Mouse (Mus musculus) hindbrain, embryonic 15.5 days (tissue): ENCODE data around the gene Tbc1d8. TPM values are rescaled to one million over a fixed set of nuclear protein-coding genes. Genes with fewer than 3 reads are reported as not detected.

Experiments used
- ATAC-seq: fragments of 200-750 bp; cut with Nextera tagmentation; 2 replicates; pipeline ENCODE4 v1.8.0; 2017; ENCODE audit warnings: low read depth, moderate number of reproducible peaks, moderate TSS enrichment; ENCODE audit not compliant: low FRiP score
- H3K27ac ChIP-seq: fragments of 300-500 bp; sonication (generic); replicated peaks from 2 replicates; pipeline ENCODE4 v1.5.1; 2015; ENCODE audit warnings: mild to moderate bottlenecking, inconsistent platforms
- H3K27me3 ChIP-seq: fragments of 300-500 bp; sonication (generic); 2 replicates; pipeline ENCODE4 v1.6.1; 2015; ENCODE audit warnings: control low read depth, inconsistent platforms
- H3K36me3 ChIP-seq: fragments of 300-500 bp; sonication (generic); 2 replicates; pipeline ENCODE4 v1.6.1; 2015; ENCODE audit warnings: control low read depth, inconsistent platforms
- H3K4me1 ChIP-seq: fragments of 300-500 bp; sonication (generic); replicated peaks from 2 replicates; pipeline ENCODE4 v1.6.1; 2015; ENCODE audit warnings: control low read depth, inconsistent platforms
- H3K4me2 ChIP-seq: fragments of 300-500 bp; sonication (generic); 2 replicates; pipeline ENCODE4 v1.6.1; 2015; ENCODE audit warnings: moderate library complexity, mild to moderate bottlenecking, inconsistent platforms
- H3K4me3 ChIP-seq: fragments of 300-500 bp; sonication (generic); 2 replicates; pipeline ENCODE4 v1.5.1; 2015; ENCODE audit warnings: mild to moderate bottlenecking, inconsistent platforms
- H3K9ac ChIP-seq: fragments of 300-500 bp; sonication (generic); 2 replicates; pipeline ENCODE4 v1.6.1; 2015; ENCODE audit warnings: inconsistent platforms
- H3K9me3 ChIP-seq: fragments of 300-500 bp; sonication (generic); 2 replicates; pipeline ENCODE4 v1.6.1; 2016; ENCODE audit warnings: control low read depth, inconsistent platforms
- WGBS: fragments of 180-500 bp; shearing (Covaris S2); methylation state at CpG from one replicate; pipeline ENCODE4 v1.1.7; 2015; 5-methylcytosine and 5-hydroxymethylcytosine counted together
- polyA plus RNA-seq: library from polyadenylated mRNA; unstranded; fragments of >200 nt; fragmentation: Nextera tagmentation; extraction: Ambion mirVana; gene quantifications from 2 replicates; pipeline ENCODE4 v1.2.1, GENCODE M21; 2015

Tbc1d8 gene
- polyA plus RNA-seq, 1 experiment from 2014 or later: 10.5 TPM

DNA sequence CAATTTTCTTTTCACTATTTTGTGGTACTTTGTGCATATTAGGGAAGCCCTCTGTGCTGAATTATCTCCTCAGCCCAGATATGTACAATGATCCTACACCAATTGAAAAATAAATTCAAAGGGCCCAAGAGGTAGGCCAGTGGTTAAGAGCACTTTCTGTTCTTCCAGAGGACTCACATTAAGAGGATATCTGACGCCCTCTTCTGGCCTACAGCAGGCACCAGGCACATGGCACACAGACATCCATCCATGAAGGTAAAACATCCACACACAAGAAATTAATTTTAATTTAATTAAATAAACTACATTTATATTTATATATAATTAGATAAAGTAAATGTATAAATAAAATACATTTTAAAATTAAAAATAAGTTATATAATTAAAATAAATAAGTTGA lies 25.7 kb upstream of the Tbc1d8 start:
- H3K9ac ChIP-seq: no peak overlapping the region
- H3K9me3 ChIP-seq: no peaks in the 10 kb centered on the region
- no peak for ATAC-seq
- H3K4me1 ChIP-seq: no peaks in the 10 kb centered on the region
- H3K36me3 ChIP-seq: no peaks in the 10 kb centered on the region
- H3K4me3 ChIP-seq: no peak overlapping the region
- H3K27ac ChIP-seq: no peak overlapping the region
- H3K4me2 ChIP-seq: no peak overlapping the region
- H3K27me3 ChIP-seq: no peaks in the 10 kb centered on the region
- 16% methylated on average over 1 of the region's 1 CpGs for WGBS

DNA sequence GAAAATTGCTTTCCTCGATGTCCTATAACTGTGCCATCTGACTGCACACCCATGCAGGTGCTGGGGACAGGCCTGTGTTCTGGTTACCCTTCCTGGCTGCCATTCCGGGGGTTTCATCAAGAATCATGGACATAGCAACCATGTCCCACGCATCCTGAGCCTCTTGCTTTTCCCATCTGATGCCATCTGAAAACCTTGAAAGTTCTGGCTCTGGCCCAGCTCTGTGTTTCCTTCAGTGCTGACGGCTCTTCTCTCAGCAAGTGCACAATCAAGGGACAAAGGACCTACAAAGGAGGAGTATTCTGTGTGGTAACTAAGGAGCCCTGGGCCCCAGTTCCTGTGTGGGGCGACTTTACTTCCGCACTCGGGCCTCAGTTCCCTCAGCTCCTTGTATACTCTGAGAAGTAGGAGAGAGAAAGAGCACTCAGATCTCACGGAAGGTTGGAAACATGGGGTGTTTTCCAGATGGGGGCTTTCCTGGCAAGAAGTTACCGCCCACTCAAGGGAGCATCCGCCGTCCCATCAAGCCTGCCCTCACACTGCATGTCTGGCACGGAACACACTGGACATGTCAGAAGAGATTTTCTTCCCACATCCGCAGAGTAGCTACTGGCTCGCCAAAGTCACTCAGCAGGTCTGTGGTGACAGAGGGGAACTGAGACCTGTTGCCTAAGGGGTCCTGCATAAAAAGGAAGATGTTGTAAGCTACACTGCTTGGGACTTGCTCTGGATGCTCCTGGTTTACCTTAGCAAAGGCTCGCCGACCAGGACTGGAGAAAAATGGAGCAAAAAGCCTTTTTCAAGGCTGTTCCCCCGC lies 24.5 kb upstream of the Tbc1d8 start:
- no peak for ATAC-seq
- WGBS: 79% methylated on average over 17 of the region's 17 CpGs

DNA sequence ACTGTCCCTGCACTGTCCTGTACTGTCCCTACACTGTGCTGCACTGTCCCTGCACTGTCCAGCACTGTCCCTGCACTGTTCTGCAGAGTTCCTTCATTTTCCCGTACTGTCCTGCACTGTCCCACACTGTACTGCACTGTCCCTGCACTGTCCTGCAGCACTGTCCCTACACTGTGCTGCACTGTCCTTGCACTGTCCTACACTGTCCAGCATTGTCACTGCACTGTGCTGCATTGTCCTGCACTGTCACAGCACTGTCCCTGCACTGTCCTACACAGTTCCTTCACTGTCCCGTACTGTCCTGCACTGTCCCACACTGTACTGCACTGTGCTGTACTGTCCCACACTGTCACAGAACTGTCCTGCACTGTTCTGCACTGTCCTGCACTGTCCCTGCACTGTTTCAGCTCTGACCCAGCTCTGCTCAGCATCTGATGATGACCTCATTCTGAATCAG lies 21.0 kb upstream of the Tbc1d8 start:
- H3K9ac ChIP-seq: no peak overlapping the region
- WGBS: 89% methylated on average over 2 of the region's 2 CpGs
- H3K9me3 ChIP-seq: no peaks in the 10 kb centered on the region
- H3K36me3 ChIP-seq: no peaks in the 10 kb centered on the region
- H3K27me3 ChIP-seq: no peaks in the 10 kb centered on the region
- ATAC-seq: peak; percentile 74; the same call in 1 of the 2 replicates
- H3K4me3 ChIP-seq: no peak overlapping the region
- no peak overlapping the region for H3K27ac ChIP-seq
- no peak overlapping the region for H3K4me2 ChIP-seq
- no peaks in the 10 kb centered on the region for H3K4me1 ChIP-seq

More for the DNA sequence above, 24.5 kb upstream of the Tbc1d8 start:
- Histone ChIP-seq H3K4me1 (no peaks in the 10 kb centered on the region), H3K36me3 (no peaks in the 10 kb centered on the region), H3K9me3 (no peaks in the 10 kb centered on the region), H3K4me2 (no peak overlapping the region), H3K4me3 (no peak overlapping the region), H3K9ac (no peak overlapping the region), H3K27ac (no peak overlapping the region), H3K27me3 (no peaks in the 10 kb centered on the region)

DNA sequence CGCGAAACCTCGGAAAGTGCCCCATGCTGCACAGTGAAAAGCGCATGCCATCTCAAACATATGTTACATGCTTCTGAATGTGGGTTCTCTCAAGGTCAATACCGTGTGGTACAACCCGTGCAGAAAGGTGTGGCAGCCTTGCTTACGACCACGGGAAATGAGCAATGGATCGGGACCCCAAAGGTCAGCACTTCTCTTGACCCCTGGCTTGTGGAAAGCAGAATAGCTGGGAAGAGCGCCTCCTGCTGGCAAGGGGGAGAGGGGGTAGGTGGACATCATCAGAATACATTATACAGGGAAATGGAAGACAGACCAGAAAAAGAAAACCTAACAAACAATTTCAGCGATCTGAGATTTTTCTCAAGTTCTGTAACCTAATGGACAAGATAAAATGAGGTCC lies 19.2 kb upstream of the Tbc1d8 start:
- Histone ChIP-seq H3K36me3 (no peaks in the 10 kb centered on the region), H3K4me1 (no peaks in the 10 kb centered on the region), H3K4me3 (no peak overlapping the region), H3K9ac (no peak overlapping the region), H3K27ac (no peak overlapping the region), H3K4me2 (no peak overlapping the region), H3K9me3 (no peaks in the 10 kb centered on the region), H3K27me3 (no peaks in the 10 kb centered on the region)
- no peak for ATAC-seq
- 89% methylated on average over 11 of the region's 11 CpGs for WGBS

DNA sequence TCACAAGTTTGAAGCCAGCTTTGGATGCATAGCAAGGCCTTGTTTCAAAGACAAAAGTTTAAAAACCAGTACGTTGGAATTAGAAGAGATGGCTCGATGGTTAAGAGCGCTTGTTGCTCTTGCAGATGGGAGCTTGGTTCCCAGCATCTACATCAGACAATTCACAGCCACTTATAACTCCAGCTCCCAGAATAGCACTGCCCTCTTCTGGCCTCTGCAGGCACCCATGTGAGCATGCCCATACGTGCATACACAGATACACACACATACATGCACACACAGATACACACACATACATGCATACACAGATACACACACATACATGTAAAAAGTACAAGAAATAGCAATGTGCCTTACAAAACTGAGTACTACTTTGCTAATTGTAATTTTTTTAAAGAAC lies 18.4 kb upstream of the Tbc1d8 start:
- WGBS: 97% methylated on average over 4 of the region's 4 CpGs
- no peak for ATAC-seq

DNA sequence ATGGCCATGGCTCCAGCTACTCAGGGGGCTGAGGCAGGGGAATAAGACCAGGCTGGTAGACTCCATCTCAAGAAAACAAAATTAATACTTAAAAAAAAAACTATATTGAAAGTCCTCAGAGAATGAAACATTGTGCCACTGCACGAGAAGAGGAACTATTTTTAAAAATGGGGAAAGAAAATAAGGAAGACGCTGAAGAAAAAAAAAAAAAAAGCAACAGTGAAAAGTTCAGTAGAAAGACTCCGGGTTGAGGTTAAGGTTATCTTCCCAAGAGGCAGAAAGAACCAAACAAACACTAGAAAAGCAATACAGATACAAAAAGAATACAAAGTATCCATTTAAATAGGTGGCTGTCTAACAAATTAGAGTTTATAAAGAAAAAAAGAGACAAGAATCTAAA lies 15.1 kb upstream of the Tbc1d8 start:
- WGBS: 82% methylated on average over 3 of the region's 3 CpGs
- Histone ChIP-seq H3K4me3 (no peak overlapping the region), H3K27ac (no peak overlapping the region), H3K9ac (no peak overlapping the region), H3K9me3 (no peaks in the 10 kb centered on the region), H3K4me1 (no peaks in the 10 kb centered on the region), H3K36me3 (no peaks in the 10 kb centered on the region), H3K27me3 (no peaks in the 10 kb centered on the region), H3K4me2 (no peak overlapping the region)
- no peak for ATAC-seq

More for the DNA sequence above, 18.4 kb upstream of the Tbc1d8 start:
- no peak overlapping the region for H3K9ac ChIP-seq
- H3K27ac ChIP-seq: no peak overlapping the region
- no peak overlapping the region for H3K4me3 ChIP-seq
- H3K4me2 ChIP-seq: no peak overlapping the region
- H3K36me3 ChIP-seq: no peaks in the 10 kb centered on the region
- H3K9me3 ChIP-seq: no peaks in the 10 kb centered on the region
- H3K4me1 ChIP-seq: no peaks in the 10 kb centered on the region
- H3K27me3 ChIP-seq: no peaks in the 10 kb centered on the region

DNA sequence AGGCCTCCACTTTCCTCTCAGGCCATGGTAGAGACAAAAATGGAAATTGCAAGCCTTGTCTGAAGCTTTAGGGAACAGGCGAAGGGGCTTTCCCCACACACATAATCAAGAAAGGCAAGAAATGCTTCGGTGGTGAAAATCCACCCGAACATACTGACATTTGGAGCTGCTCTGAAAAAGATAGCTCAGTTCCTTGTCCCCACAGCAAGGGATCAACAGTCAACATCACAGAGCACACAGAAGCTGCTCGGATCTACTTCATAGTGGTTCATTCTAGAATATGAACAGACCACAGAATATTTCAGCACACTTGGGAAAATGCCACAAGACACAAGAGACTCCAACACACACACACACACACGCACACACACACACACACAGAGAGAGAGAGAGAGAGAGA lies 14.6 kb upstream of the Tbc1d8 start:
- no peak overlapping the region for H3K27ac ChIP-seq
- no peak for ATAC-seq
- WGBS: 90% methylated on average over 5 of the region's 5 CpGs

DNA sequence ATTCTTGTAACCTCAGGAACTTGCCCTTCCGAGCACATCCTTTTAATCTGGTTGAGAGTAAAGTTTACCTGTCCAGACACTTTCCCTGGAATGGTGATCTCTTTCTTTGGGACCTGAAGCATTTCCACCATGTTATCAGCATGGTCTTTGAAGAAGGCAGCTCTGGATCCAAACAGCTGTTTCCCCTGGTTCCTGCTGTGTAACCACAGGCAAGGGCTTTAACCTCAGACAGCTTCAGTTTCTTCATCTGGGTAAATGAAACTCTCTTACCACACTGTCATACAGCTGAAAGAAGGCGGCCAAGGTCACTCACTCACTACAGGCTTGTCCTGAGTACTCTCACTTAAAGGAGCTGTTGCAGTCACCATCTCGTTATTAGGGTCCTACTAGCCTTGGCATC lies 8.8 kb upstream of the Tbc1d8 start:
- no peaks in the 10 kb centered on the region for H3K27me3 ChIP-seq
- no peak overlapping the region for H3K27ac ChIP-seq
- H3K4me2 ChIP-seq: no peak overlapping the region
- H3K9ac ChIP-seq: no peak overlapping the region
- peaks cover 7% of the 10 kb centered on the region for H3K4me1 ChIP-seq
- no peak for ATAC-seq
- H3K4me3 ChIP-seq: no peak overlapping the region
- H3K9me3 ChIP-seq: no peaks in the 10 kb centered on the region
- H3K36me3 ChIP-seq: no peaks in the 10 kb centered on the region
- 84% methylated on average over 3 of the region's 3 CpGs for WGBS

More for the DNA sequence above, 14.6 kb upstream of the Tbc1d8 start:
- Histone ChIP-seq H3K4me2 (no peak overlapping the region), H3K27me3 (no peaks in the 10 kb centered on the region), H3K4me3 (no peak overlapping the region), H3K4me1 (no peaks in the 10 kb centered on the region), H3K9me3 (no peaks in the 10 kb centered on the region), H3K9ac (no peak overlapping the region), H3K36me3 (no peaks in the 10 kb centered on the region)

DNA sequence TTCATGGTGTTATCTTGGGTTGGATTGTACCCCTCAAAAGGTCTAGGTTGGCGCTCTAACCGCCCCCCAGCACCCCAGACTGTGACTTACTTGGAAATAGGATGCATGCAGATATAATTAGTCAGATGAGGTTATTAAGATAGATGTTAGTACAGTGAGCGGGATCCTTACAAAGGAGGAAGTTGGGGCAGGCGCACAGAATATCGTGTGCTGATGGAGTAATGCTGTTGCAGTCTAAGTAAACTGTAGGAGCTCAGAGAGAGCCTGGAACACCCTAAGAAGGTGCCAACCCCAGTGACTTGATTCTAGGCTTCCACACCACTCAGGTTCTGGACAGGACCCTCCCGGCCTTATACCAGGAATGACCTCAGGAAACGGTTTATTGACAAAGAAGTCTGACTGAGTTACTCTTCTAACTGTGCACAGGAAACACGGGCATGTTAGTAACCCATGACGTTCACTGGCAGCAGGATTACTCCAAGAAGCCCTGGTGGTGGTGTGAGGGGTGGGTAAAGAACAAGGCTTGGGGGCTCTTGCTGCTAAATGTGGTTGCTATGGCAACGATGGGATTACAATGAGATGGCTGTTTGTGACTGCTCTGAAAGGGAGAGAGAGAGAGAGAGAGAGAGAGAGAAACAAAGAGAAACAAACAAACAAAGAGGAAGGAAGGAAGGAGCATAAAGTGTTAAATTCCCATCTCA lies 3.7 kb upstream of the Tbc1d8 start:
- Histone ChIP-seq H3K27me3 (0 out of 2 replicates have a peak, but pooled peaks cover 3% of the 10 kb centered on the region), H3K4me1 (peaks cover 15% of the 10 kb centered on the region), H3K4me2 (no peak overlapping the region), H3K9me3 (no peaks in the 10 kb centered on the region), H3K4me3 (no peak overlapping the region), H3K36me3 (no peaks in the 10 kb centered on the region), H3K27ac (no peak overlapping the region), H3K9ac (no peak overlapping the region)
- 54% methylated on average over 10 of the region's 10 CpGs for WGBS
- ATAC-seq: no peak

DNA sequence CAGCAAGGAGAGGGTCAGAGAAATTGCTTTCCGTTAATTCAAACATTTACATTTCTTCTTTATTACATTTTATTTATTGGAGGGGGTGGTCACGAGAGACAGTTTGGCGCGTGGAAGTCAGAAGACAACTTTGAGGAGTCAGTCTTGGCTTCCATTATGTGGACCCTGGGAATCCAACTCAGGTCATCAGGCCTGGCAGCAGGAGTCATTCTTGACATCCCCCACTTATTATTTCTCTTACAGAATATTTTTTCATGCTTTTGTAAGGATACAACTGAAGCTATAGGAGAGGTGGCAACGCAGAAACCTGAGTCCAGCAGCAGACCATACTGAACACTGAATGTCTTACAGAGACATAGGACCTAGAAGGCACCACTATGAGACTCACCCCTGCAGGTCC lies 699 bp upstream of the Tbc1d8 start:
- Histone ChIP-seq H3K36me3 (no peaks in the 10 kb centered on the region), H3K9ac (no peak overlapping the region), H3K4me1 (peaks cover 18% of the 10 kb centered on the region), H3K27me3 (0 out of 2 replicates have a peak, but pooled peaks cover 3% of the 10 kb centered on the region), H3K9me3 (no peaks in the 10 kb centered on the region), H3K4me3 (peak overlapping the region; percentile 91; the same call in 1 of the 2 replicates), H3K4me2 (peak overlapping the region; percentile 89), H3K27ac (no peak overlapping the region)
- no peak for ATAC-seq
- 62% methylated on average over 5 of the region's 5 CpGs for WGBS

DNA sequence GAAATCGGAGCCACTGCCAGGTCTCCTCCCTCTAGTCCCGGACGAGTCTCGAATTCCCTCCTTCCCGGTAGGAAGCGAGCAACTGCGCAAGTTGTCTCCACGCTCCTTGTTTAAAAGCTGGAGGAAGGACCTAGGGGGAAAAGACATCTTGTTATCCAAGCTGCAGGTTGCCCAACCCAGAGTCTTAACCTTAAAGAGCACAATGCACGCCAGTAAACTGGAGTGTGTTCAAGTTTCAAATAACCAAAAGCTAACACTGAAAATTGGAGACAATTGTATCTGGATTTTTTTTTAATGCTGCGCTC lies 293 bp upstream of the Tbc1d8 start:
- Histone ChIP-seq H3K36me3 (no peaks in the 10 kb centered on the region), H3K4me2 (peak overlapping the region; percentile 89), H3K9me3 (no peaks in the 10 kb centered on the region), H3K27me3 (0 out of 2 replicates have a peak, but pooled peaks cover 3% of the 10 kb centered on the region), H3K4me3 (peak overlapping the region; percentile 91), H3K27ac (peak overlapping the region; percentile 88), H3K9ac (peak overlapping the region; percentile 86), H3K4me1 (peaks cover 18% of the 10 kb centered on the region)
- no peak for ATAC-seq
- WGBS: 5% methylated on average over 10 of the region's 10 CpGs

DNA sequence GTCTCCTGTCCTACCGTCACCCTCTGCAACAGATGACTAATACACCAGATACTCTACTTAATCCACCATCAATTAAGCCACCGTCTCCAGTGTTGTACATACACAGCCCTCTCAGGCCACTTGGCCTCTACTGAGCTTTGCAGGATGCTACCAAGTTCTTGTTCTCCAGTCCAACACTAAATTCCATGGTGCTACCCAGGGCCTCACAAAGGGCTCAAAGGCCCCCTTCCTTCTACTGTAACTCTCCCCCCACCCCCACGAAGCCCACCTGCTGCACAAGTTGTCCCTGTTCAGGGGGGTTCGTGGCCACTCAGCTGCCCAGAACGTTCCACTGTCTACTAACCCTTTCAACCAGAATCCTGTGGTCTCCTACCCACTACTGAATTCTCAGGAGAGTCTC lies 1.5 kb downstream of the Tbc1d8 start:
- no peak for ATAC-seq
- Histone ChIP-seq H3K9ac (peak overlapping the region; percentile 86; the same call in 1 of the 2 replicates), H3K9me3 (no peaks in the 10 kb centered on the region), H3K4me1 (peaks cover 11% of the 10 kb centered on the region), H3K27ac (no peak overlapping the region), H3K27me3 (0 out of 2 replicates have a peak, but pooled peaks cover 3% of the 10 kb centered on the region), H3K36me3 (no peaks in the 10 kb centered on the region), H3K4me2 (peak overlapping the region; percentile 89), H3K4me3 (peak overlapping the region; percentile 91)
- 79% methylated on average over 5 of the region's 5 CpGs for WGBS
